8 mouse cellular contexts compared by ENCODE assay signal in the genomic region with DNA sequence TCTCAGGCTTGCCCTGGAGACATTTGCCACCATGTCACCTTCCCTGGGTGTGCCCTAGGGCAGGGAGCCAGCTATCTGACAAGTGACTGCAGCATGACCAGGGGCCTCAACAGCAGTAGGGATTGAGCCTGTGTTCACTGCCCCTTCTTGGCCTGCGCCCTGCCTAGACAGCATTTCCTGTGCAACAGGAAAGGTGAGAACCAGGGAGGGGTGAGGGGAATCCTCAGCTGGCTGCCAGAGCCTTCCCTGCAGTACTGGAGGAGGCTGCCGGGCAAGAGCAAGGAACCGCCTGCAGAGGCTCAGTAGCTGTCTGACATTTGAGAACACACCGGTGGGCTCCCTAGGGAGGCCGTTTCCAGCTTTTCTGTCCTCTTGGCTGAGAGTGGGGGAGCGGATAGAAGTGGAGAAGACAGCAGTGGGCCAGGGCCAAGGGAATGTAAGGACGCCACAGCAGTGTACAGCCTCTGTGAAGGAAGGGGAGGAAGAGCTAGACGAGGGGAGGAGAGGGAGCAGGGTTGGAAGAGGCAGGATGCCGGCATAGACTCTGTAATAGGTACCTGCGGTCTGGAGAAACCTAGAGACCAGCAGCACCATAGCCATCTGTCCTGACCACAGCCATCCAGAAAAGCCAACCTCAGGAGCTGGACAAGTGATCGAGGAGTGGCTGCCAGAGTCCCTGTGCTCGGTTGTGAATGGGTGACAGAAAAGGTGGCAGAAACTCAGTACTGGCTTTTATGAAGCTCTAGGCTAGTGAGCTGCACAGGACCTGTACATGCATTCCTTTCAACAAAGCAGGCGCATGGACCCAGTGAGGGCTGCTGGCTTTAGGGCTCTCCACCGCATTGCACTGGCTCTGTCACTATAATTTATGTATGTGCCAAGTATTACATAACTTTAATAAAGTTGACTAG. TPM values are rescaled to one million over a fixed set of nuclear protein-coding genes. Genes with fewer than 3 reads are reported as not detected.
DNase-seq lines count a peak whose midpoint lies in the region; ATAC-seq and TF ChIP-seq lines count a peak whose summit lies in the region.

No protein-coding gene starts in this region.

- no peaks in the 10 kb centered on the region for H3K27me3 ChIP-seq in intestine, embryonic 16.5 days (replicated peaks; ENCODE audit: control insufficient read depth, insufficient read depth, low read length)
- no peaks in the 10 kb centered on the region for H3K27me3 ChIP-seq in liver, embryonic 16.5 days (ENCODE audit: control insufficient read depth, insufficient read depth, low read depth, low read length)
- no peaks in the 10 kb centered on the region for H3K27me3 ChIP-seq in neural tube, embryonic 15.5 days (replicated peaks)

- ATAC-seq in intestine, embryonic 16.5 days = peak; percentile 81
- 0 out of 2 replicates have a peak, but pooled peaks have one; percentile 9 for ATAC-seq in liver, embryonic 16.5 days (ENCODE audit: low read depth)
- peak; percentile 28; the same call in 1 of the 2 replicates for ATAC-seq in neural tube, embryonic 15.5 days (ENCODE audit: low FRiP score)

- no peak overlapping the region for H3K4me2 ChIP-seq in intestine, embryonic 16.5 days (ENCODE audit: low read depth, low read length)
- H3K4me2 ChIP-seq in liver, embryonic 16.5 days (ENCODE audit: low read depth, low read length) = no peak overlapping the region
- peak overlapping the region; percentile 13; the same call in 1 of the 2 replicates for H3K4me2 ChIP-seq in neural tube, embryonic 15.5 days

- DNase-seq in layer of hippocampus, adult 2 months (ENCODE audit: low spot score in 2 of 2) = no peak
- no peak for DNase-seq in layer of hippocampus, adult 9-10 months (ENCODE audit: low spot score)
- peak; percentile 44 to 60 for DNase-seq in gastrocnemius, postnatal 4 days (ENCODE audit: low spot score in 2 of 2)
- DNase-seq in layer of hippocampus, adult 9-11 months = no peak

- no peak overlapping the region for H3K4me3 ChIP-seq in layer of hippocampus, adult 2 months
- H3K4me3 ChIP-seq in cortical plate, adult 2 months (ENCODE audit: insufficient read depth, low read length) = no peak overlapping the region
- H3K4me3 ChIP-seq in intestine, embryonic 16.5 days (ENCODE audit: low read length) = no peak overlapping the region
- H3K4me3 ChIP-seq in liver, embryonic 16.5 days (ENCODE audit: low read depth, low read length) = no peak overlapping the region
- no peak overlapping the region for H3K4me3 ChIP-seq in neural tube, embryonic 15.5 days (replicated peaks)

- no peaks in the 10 kb centered on the region for H3K9me3 ChIP-seq in intestine, embryonic 16.5 days (ENCODE audit: control insufficient read depth, low read length)
- H3K9me3 ChIP-seq in liver, embryonic 16.5 days (replicated peaks; ENCODE audit: control insufficient read depth, low read length) = no peaks in the 10 kb centered on the region
- no peaks in the 10 kb centered on the region for H3K9me3 ChIP-seq in neural tube, embryonic 15.5 days (replicated peaks)

- TF ChIP-seq POLR2A in cortical plate, adult 2 months (IDR thresholded peaks at IDR 0.05; ENCODE audit: extremely low read depth, insufficient read depth, low read length) = 0 out of 2 replicates have a peak, but pooled peaks have one; percentile 27

- H3K4me1 ChIP-seq in cortical plate, adult 2 months (ENCODE audit: control insufficient read depth, insufficient read depth, low read length) = peaks cover 13% of the 10 kb centered on the region
- peaks cover 26% of the 10 kb centered on the region for H3K4me1 ChIP-seq in intestine, embryonic 16.5 days (ENCODE audit: control insufficient read depth, insufficient read depth, low read length)
- H3K4me1 ChIP-seq in liver, embryonic 16.5 days (ENCODE audit: control insufficient read depth, low read depth, low read length) = peaks cover 5% of the 10 kb centered on the region; the same call in 1 of the 2 replicates
- H3K4me1 ChIP-seq in neural tube, embryonic 15.5 days = peaks cover 27% of the 10 kb centered on the region

- 0 out of 2 replicates have a peak overlapping the region, but pooled peaks have one; percentile 40 for H3K9ac ChIP-seq in intestine, embryonic 16.5 days (ENCODE audit: low read depth, low read length)
- no peak overlapping the region; the same call in 1 of the 2 replicates for H3K9ac ChIP-seq in liver, embryonic 16.5 days (ENCODE audit: low read depth, low read length)
- H3K9ac ChIP-seq in neural tube, embryonic 15.5 days (replicated peaks) = 0 out of 2 replicates have a peak overlapping the region, but pooled peaks have one; percentile 17

- 35% methylated on average over 14 of the region's 14 CpGs for WGBS in intestine, embryonic 16.5 days
- 54% methylated on average over 14 of the region's 14 CpGs for WGBS in liver, embryonic 16.5 days (ENCODE audit: insufficient replicate concordance)
- 48% methylated on average over 14 of the region's 14 CpGs for WGBS in neural tube, embryonic 15.5 days

- no peak for TF ChIP-seq CTCF in layer of hippocampus, adult 2 months (conservative IDR thresholded peaks at IDR 0.05)
- no peak for TF ChIP-seq CTCF in cortical plate, adult 2 months (IDR thresholded peaks at IDR 0.05; ENCODE audit: extremely low read depth, insufficient read depth, low read length)

- H3K27ac ChIP-seq in layer of hippocampus, adult 2 months = peak overlapping the region; percentile 84
- H3K27ac ChIP-seq in cortical plate, adult 2 months (ENCODE audit: insufficient read depth, low read length) = peak overlapping the region; percentile 77
- H3K27ac ChIP-seq in intestine, embryonic 16.5 days (ENCODE audit: low read length) = peak overlapping the region; percentile 85
- 0 out of 2 replicates have a peak overlapping the region, but pooled peaks have one; percentile 7 for H3K27ac ChIP-seq in liver, embryonic 16.5 days (ENCODE audit: low read length)
- peak overlapping the region; percentile 75 for H3K27ac ChIP-seq in neural tube, embryonic 15.5 days (replicated peaks)

- H3K36me3 ChIP-seq in intestine, embryonic 16.5 days (ENCODE audit: control insufficient read depth, insufficient read depth, low read length) = peaks cover 26% of the 10 kb centered on the region
- peaks cover 32% of the 10 kb centered on the region for H3K36me3 ChIP-seq in liver, embryonic 16.5 days (ENCODE audit: control insufficient read depth, insufficient read depth)
- peaks cover 47% of the 10 kb centered on the region for H3K36me3 ChIP-seq in neural tube, embryonic 15.5 days

RNA-seq across cellular contexts. Expression of gene Ppia, which starts 8.7 kb away (rescaled TPM):
- total RNA-seq in layer of hippocampus, adult 2 months (2021) = 1,000 to 10,000 TPM; 1,589 to 1,677 TPM
- polyA plus RNA-seq in cortical plate, adult 2 months (2012; rRNA removed) = 2,439 and 2,636 TPM in 2 replicates
- 1,000 to 10,000 TPM; 1,218 to 1,228 TPM for total RNA-seq in gastrocnemius, postnatal 4 days (2021)
- 5,222 and 5,444 TPM in 2 replicates for polyA plus RNA-seq in intestine, embryonic 16.5 days (2015; fragmentation: Nextera tagmentation; extraction: Ambion mirVana)
- polyA plus RNA-seq in liver, embryonic 16.5 days (2015; fragmentation: Nextera tagmentation; extraction: Ambion mirVana) = 2,023 and 2,306 TPM in 2 replicates
- 4,598 and 4,773 TPM in 2 replicates for polyA plus RNA-seq in neural tube, embryonic 15.5 days (2015; fragmentation: Nextera tagmentation; extraction: Ambion mirVana)

RNA-seq across cellular contexts. Expression of gene Zmiz2, which starts 17.6 kb away (rescaled TPM):
- 100 to 1,000 TPM; 170 TPM for total RNA-seq in layer of hippocampus, adult 2 months (2021)
- polyA plus RNA-seq in cortical plate, adult 2 months (2012; rRNA removed) = 105 and 108 TPM in 2 replicates
- total RNA-seq in gastrocnemius, postnatal 4 days (2021) = 10 to 100 TPM; 35.6 to 40.1 TPM
- polyA plus RNA-seq in intestine, embryonic 16.5 days (2015; fragmentation: Nextera tagmentation; extraction: Ambion mirVana) = 9.2 and 9.3 TPM in 2 replicates
- polyA plus RNA-seq in liver, embryonic 16.5 days (2015; fragmentation: Nextera tagmentation; extraction: Ambion mirVana) = 3.3 and 3.7 TPM in 2 replicates
- 24.8 and 28.3 TPM in 2 replicates for polyA plus RNA-seq in neural tube, embryonic 15.5 days (2015; fragmentation: Nextera tagmentation; extraction: Ambion mirVana)

RNA-seq across cellular contexts. Expression of gene H2afv, which starts 37.7 kb away (rescaled TPM):
- 10 to 100 TPM; 43.6 to 47.3 TPM for total RNA-seq in layer of hippocampus, adult 2 months (2021)
- 81.7 and 83.3 TPM in 2 replicates for polyA plus RNA-seq in cortical plate, adult 2 months (2012; rRNA removed)
- total RNA-seq in gastrocnemius, postnatal 4 days (2021) = 10 to 100 TPM; 96.2 to 97.0 TPM
- 393 and 415 TPM in 2 replicates for polyA plus RNA-seq in intestine, embryonic 16.5 days (2015; fragmentation: Nextera tagmentation; extraction: Ambion mirVana)
- polyA plus RNA-seq in liver, embryonic 16.5 days (2015; fragmentation: Nextera tagmentation; extraction: Ambion mirVana) = 116 and 120 TPM in 2 replicates
- 183 and 240 TPM in 2 replicates for polyA plus RNA-seq in neural tube, embryonic 15.5 days (2015; fragmentation: Nextera tagmentation; extraction: Ambion mirVana)

Comparison
In these comparisons a context has a peak if more than half of its experiments do, and no peak if none do; other contexts are left out.
1. DNase-seq: peak in gastrocnemius, postnatal 4 days (2 of 2); none in layer of hippocampus, adult 2 months (0 of 2), layer of hippocampus, adult 9-10 months (single experiment) and layer of hippocampus, adult 9-11 months (single experiment).
2. H3K27ac ChIP-seq: peak in every context shown above with its lines; median percentile 85 in intestine, embryonic 16.5 days; 84 in layer of hippocampus, adult 2 months; 77 in cortical plate, adult 2 months; 75 in neural tube, embryonic 15.5 days; 7 in liver, embryonic 16.5 days.
3. ATAC-seq: peak in every context shown above with its lines; median percentile 81 in intestine, embryonic 16.5 days; 28 in neural tube, embryonic 15.5 days; 9 in liver, embryonic 16.5 days.